11 mouse cellular contexts compared by ENCODE assay signal in genomic region chr9:45040066-45040845, GRCm38 (mm10). TPM values are rescaled to one million over a fixed set of nuclear protein-coding genes. Genes with fewer than 3 reads are reported as not detected.
DNase-seq lines count a peak whose midpoint lies in the region; ATAC-seq and TF ChIP-seq lines count a peak whose summit lies in the region.
"Had no signal": no experiment of that assay in that cellular context is flagged by ENCODE, and none has a peak within 500 bp of the region (broad histone marks: within the 10 kb centered on the region; RNA-seq: fewer than 3 reads in every experiment).

No protein-coding gene starts in this region.

- H3K4me1 ChIP-seq in liver, embryonic 14.5 days (replicated peaks; ENCODE audit: control insufficient read depth in 2 of 2, insufficient read depth in 2 of 2, low read length in 1 of 2) = peaks cover 0 to 5% of the 10 kb centered on the region in 2 experiments; a peak in 1 of 4 replicates

- peak; percentile 67 for DNase-seq in adrenal gland, postnatal 10 days
- DNase-seq in adrenal gland, adult 8-10 months = no peak
- peak; percentile 57 for DNase-seq in A20 (ENCODE audit: low read depth, low spot score)
- peak; percentile 43 for DNase-seq in kidney, adult 18-20 months
- no peak for DNase-seq in liver, embryonic 14.5 days (ENCODE audit: low read depth in 3 of 3, low spot score in 3 of 3)
- DNase-seq in spleen, postnatal 14 days (ENCODE audit: low spot score in 2 of 2) = no peak
- DNase-seq in thymus, adult 18-20 months = no peak
- no peak for DNase-seq in right cerebral cortex, adult 2 months (ENCODE audit: low spot score in 2 of 2)
- DNase-seq: right cerebral cortex, postnatal 4 days had no signal

- TF ChIP-seq EP300 in liver, embryonic 14.5 days (IDR thresholded peaks at IDR 0.05; ENCODE audit: low read depth) = no peak

- H3K4me3 ChIP-seq in liver, embryonic 14.5 days (ENCODE audit: insufficient read depth in 1 of 2, low read depth in 2 of 2, low read length in 2 of 2) = peak overlapping the region in 1 of 2 experiments; percentile 14; a peak in 2 of 4 replicates

- no peak for TF ChIP-seq CTCF in liver, embryonic 14.5 days (IDR thresholded peaks at IDR 0.05; ENCODE audit: low read depth)

- no peaks in the 10 kb centered on the region for H3K9me3 ChIP-seq in liver, embryonic 14.5 days (ENCODE audit: control insufficient read depth, low read length)

- H3K4me2 ChIP-seq in liver, embryonic 14.5 days (ENCODE audit: low read depth) = peak overlapping the region; percentile 43

- WGBS in liver, embryonic 14.5 days (ENCODE audit: insufficient replicate concordance) = 11% methylated on average over 14 of the region's 14 CpGs

- H3K27me3 ChIP-seq in liver, embryonic 14.5 days (ENCODE audit: control insufficient read depth, insufficient read depth, low read length) = peaks cover 23% of the 10 kb centered on the region

- H3K36me3 ChIP-seq in liver, embryonic 14.5 days (replicated peaks; ENCODE audit: control insufficient read depth, insufficient read depth, low read depth) = no peaks in the 10 kb centered on the region

- ATAC-seq in liver, embryonic 14.5 days (ENCODE audit: insufficient read depth) = no peak

- no peak overlapping the region; the same call in 1 of the 2 replicates for H3K27ac ChIP-seq in liver, embryonic 14.5 days

- H3K9ac ChIP-seq in liver, embryonic 14.5 days (replicated peaks) = no peak overlapping the region

RNA-seq across cellular contexts. Expression of gene Mpzl2, which starts 0.7 kb away (rescaled TPM):
- 10 to 100 TPM; 15.1 to 16.4 TPM for total RNA-seq in adrenal gland, postnatal 10 days (2021)
- 1 to 10 TPM; 4.5 to 7.1 (median 6.2) TPM for total RNA-seq in adrenal gland, adult 8-10 months (2022)
- 4.4 and 4.9 TPM in 2 replicates for polyA plus RNA-seq in liver, embryonic 14.5 days (2012; rRNA removed)
- 3.1 and 4.7 TPM in 2 replicates for polyA plus RNA-seq in liver, embryonic 14.5 days (2014; fragmentation: Nextera tagmentation; extraction: Ambion mirVana)
- total RNA-seq: common myeloid progenitor, adult 5-6 weeks; granulocyte monocyte progenitor cell, adult 5-6 weeks had no signal

RNA-seq across cellular contexts. Expression of gene Mpzl3, which starts 14.7 kb away (rescaled TPM):
- 1 to 10 TPM; 2.9 to 4.4 TPM for total RNA-seq in adrenal gland, postnatal 10 days (2021)
- 10 to 100 TPM in 2 of 4 experiments, 1 to 10 TPM in 2; 6.5 to 17.4 (median 10.1) TPM for total RNA-seq in adrenal gland, adult 8-10 months (2022)
- polyA plus RNA-seq in liver, embryonic 14.5 days (2012; rRNA removed) = 0.33 and 0.44 TPM in 2 replicates
- 0.51 and 1.0 TPM in 2 replicates for polyA plus RNA-seq in liver, embryonic 14.5 days (2014; fragmentation: Nextera tagmentation; extraction: Ambion mirVana)

RNA-seq across cellular contexts. Expression of gene Cd3e, which starts 30.8 kb away (rescaled TPM):
- total RNA-seq in adrenal gland, postnatal 10 days (2021) = 1 to 10 TPM; 6.7 to 7.3 TPM
- total RNA-seq in adrenal gland, adult 8-10 months (2022) = 1 to 10 TPM in 3 of 4 experiments, under 1 TPM in 1; 0.56 to 2.7 (median 1.7) TPM
- not detected in 2 replicates for polyA plus RNA-seq in liver, embryonic 14.5 days (2012; rRNA removed)
- polyA plus RNA-seq in liver, embryonic 14.5 days (2014; fragmentation: Nextera tagmentation; extraction: Ambion mirVana) = not detected in 2 replicates
- total RNA-seq: common myeloid progenitor, adult 5-6 weeks; granulocyte monocyte progenitor cell, adult 5-6 weeks had no signal

RNA-seq across cellular contexts. Expression of gene Jaml, which starts 38.7 kb away (rescaled TPM):
- total RNA-seq in adrenal gland, postnatal 10 days (2021) = 1 to 10 TPM in 1 of 2 experiments, under 1 TPM in 1; 0.70 to 1.8 TPM
- total RNA-seq in adrenal gland, adult 8-10 months (2022) = 1 to 10 TPM; 2.2 to 3.9 (median 2.9) TPM
- 0.03 and 0.09 TPM in 2 replicates for polyA plus RNA-seq in liver, embryonic 14.5 days (2012; rRNA removed)
- 0.21 and 0.25 TPM in 2 replicates for polyA plus RNA-seq in liver, embryonic 14.5 days (2014; fragmentation: Nextera tagmentation; extraction: Ambion mirVana)

RNA-seq across cellular contexts. Expression of gene Cd3d, which starts 58.7 kb away (rescaled TPM):
- 1 to 10 TPM; 3.0 to 3.1 TPM for total RNA-seq in adrenal gland, postnatal 10 days (2021)
- total RNA-seq in adrenal gland, adult 8-10 months (2022) = under 1 TPM in 1 of 4 experiments, not detected in 3; 0.38 TPM
- polyA plus RNA-seq in liver, embryonic 14.5 days (2012; rRNA removed) = 0.02 TPM in 1 of 2 replicates, not detected in the other
- 0.32 TPM in 1 of 2 replicates, not detected in the other for polyA plus RNA-seq in liver, embryonic 14.5 days (2014; fragmentation: Nextera tagmentation; extraction: Ambion mirVana)

Comparison
In these comparisons a context has a peak if more than half of its experiments do, and no peak if none do; other contexts are left out.
1. DNase-seq: peak in adrenal gland, postnatal 10 days (single experiment), A20 (single experiment) and kidney, adult 18-20 months (single experiment); none in adrenal gland, adult 8-10 months (single experiment), liver, embryonic 14.5 days (0 of 3), spleen, postnatal 14 days (0 of 2), thymus, adult 18-20 months (0 of 2) and right cerebral cortex, adult 2 months (0 of 2).